Mouse (Mus musculus) cerebellum, postnatal 10 days (tissue): ENCODE results near the gene B3galt1.

ENCODE experiments used
- DNase-seq, 2 experiments: peaks; one replicate each; pipeline ENCODE4 v3.0.0; 2021; ENCODE audit warnings: mixed read lengths in 2 of 2

B3galt1 gene

GRCm38 (mm10) chr2:67751585-67751984, 185.9 kb downstream of the B3galt1 start:
- DNase-seq = no peak

- DNase-seq = no peak
Measured at GRCm38 (mm10) chr2:67756507-67756906, 190.8 kb downstream of the B3galt1 start.

DNA sequence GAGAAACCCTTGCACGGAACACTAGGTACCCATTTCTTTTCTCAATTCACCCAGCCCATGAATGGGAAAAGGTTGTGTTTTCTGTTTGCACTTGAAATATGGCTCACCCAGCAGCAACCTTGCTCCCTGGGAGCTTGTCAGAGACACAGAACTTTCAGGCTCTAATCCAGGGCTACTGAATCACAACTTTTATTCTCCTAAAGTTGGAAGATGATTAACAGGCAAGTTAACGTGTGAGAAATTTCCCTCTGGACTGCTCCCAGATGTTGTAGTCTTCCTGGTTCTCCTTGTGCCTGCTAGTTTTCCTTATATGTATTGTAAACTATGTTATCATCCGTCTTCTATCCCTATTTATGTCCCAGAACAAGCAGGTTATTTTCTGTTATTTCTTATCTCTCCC, 221.9 kb downstream of the B3galt1 start:
- DNase-seq = no peak

GRCm38 (mm10) chr2:67797561-67797960, 231.9 kb downstream of the B3galt1 start:
- DNase-seq = no peak

DNA sequence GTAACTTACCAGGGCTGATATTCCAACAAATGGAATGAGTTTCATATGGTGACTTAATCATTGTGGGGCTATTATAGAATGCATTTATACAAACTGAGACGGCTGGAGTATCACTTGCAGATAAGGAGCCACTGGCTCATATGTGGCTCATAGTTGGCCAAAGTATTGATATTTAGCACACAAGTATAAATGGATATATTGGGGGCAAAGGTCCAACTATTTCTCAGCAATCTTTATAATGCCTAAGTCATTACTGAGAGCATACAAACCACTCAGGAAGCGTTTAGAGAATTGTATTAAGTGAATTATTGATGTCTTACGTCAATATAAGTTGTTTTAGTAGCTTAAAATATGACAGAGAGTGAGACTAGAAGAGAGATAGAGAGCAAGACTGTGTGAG, 234.3 kb downstream of the B3galt1 start:
- no peak for DNase-seq

GRCm38 (mm10) chr2:67816149-67816548, 250.5 kb downstream of the B3galt1 start:
- DNase-seq = no peak

DNA sequence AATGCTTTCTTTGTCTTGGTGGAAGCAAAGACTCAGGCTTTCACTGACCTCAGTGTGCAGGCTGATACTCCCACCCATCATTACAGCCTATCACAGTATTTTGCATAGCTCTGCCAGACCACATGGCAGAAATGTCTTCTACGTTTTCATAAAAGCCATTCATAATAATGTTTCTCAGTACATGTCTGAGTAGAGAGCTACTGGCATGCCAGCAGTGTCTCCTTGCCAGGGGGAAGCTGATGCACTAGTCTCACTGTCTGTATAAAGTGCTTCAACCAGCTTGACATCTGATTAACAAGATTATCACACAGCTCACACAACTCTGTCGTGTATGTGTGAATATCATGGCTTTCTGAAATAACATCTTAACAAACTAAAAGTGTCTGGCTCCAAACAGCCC, 252.3 kb downstream of the B3galt1 start:
- DNase-seq = peak; percentile 21 to 33

DNA sequence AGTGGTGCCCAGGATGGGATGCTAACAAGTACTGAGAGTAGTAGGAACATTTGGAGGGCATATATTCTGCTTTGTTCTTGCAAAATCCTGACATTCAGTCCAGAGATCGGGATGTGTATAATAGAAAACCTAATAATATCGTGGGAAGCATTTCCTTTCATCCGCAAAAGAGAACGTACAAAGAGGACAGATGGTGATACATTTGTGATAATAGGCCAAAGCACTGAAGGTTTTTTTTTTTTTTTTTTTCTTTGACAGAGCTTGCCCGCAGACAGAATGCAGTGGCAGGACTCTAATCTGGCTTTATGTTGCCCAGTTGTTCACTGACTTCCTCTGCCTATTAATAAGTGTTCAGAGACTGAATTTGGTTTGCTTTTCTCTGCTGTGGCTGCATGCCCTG, 256.7 kb downstream of the B3galt1 start:
- no peak for DNase-seq

GRCm38 (mm10) chr2:67827697-67828096, 262.0 kb downstream of the B3galt1 start:
- DNase-seq = no peak

DNA sequence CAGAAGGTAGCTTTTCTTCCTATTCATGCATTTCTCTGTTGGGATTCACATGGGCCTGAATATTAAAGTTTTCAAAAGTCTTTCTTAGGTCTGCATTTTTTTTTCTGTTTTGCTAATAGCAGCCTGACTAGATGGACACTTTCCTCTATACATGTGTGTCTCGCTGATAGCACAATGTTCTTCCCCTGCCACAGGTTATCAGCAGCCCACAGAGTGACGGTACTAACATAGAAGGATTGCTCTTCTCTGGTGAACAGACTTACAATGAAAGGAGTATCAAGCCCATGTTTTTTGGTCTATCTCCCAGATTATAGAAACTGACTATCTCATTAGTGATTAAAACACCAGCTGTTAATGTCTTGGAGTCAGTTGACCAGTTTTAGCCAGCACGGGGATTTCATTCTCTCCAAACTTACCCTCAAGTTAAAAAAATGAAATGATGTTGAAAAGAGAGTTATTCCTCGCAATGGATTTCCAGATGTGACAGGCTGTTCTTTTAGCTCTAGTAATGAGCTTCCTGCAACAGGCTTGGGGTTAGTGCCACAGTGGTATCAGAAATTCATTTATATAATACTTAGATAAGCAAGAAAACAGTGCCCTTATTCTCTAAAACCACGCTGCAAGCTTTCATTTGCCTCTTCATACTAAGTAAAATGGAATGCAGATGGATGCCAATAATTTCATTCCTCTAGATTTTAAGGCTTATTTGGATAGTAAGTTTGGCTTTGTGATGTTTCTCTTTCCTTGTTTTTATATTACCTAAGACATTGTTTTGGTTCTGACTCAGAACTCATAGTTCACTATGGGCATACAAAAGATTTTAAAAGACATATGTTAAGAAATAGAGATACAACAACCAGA, 263.6 kb downstream of the B3galt1 start:
- DNase-seq = no peak

GRCm38 (mm10) chr2:67847806-67848205, 282.1 kb downstream of the B3galt1 start:
- no peak for DNase-seq

DNA sequence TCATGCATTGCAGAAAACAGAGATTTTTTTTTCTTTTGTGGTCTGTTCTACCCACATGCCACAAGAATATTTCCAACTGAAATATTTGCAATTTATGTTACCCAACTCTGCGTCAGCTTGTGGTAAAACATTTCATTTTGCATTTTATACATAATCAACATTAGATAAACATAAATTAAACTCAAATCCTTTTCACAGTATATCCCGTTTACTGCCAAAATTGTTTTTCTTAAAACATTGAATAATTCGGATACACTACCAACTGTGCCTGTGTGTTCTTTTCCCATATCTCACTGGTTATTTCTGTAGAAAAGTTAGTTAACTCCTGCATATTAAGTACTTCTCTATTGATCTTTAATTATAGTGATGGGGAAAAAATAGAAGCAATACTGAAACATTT, 285.1 kb downstream of the B3galt1 start:
- DNase-seq = no peak

DNA sequence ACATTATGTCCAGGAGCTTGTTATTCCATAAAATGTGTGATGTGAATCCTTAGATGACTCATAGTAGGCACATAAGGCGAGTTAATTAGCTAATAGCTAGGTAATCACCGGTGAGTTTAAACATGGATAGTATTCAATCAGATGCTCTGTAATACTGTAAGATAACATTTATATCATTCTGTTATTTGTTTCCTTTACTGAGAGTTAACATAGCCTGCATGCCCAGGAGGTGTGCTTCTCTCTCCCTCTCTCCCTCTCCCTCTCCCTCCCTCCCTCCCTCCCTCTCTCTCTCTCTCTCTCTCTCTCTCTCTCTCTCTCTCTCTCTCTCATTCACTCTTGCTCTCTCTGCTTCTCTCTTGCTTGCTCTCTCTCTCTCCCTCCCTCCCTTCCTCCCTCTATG, 292.7 kb downstream of the B3galt1 start:
- no peak for DNase-seq

GRCm38 (mm10) chr2:67859004-67859403, 293.3 kb downstream of the B3galt1 start:
- no peak for DNase-seq

- no peak for DNase-seq
Measured at GRCm38 (mm10) chr2:67873368-67873767, 307.7 kb downstream of the B3galt1 start.

DNA sequence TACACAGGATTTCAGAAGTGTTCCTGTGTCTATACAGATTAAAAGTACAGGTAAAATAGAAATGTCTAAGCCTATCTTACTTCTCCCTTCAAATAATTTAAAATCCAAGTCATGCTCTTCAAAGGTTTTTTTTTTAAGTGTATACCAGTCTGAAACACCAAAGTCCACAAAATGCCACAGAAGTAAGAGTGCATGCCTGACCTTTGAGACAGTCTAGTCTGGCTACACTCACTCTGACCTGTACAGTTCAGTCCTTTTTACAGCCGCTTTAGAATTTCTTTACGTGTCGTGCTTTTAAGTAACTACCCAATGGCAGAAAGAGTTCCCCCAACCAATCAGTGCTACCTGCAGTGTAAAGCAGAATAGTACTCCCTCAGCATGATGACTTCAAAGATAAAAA, 314.2 kb downstream of the B3galt1 start:
- DNase-seq = no peak

DNA sequence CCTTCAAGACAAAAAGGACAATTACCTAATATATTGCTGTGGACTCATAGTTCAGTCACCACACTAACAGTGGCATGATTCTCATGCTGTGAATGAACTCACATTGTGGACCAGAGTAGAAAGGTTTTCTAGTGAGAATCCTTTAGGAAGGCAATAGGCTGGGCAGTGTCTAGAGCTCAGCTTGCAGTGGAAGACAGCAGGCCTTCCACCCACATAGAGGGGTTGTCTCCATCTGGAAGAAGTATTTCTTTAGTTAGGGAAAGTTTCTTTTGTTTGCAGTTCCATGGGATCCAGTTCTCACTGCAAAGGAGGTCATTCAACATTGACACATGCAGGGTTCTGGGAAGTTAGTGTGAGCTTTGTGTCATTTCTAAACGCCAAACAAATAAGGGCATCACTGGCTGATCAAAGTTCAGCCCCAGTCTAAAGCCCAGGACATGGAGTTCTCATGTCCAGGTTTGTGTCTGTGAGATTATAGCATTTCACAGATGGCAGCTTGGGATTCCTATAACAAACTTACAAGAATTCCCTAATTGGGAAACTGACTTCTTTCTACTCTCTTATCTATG, 316.1 kb downstream of the B3galt1 start:
- DNase-seq = no peak

- DNase-seq = peak in 1 of 2 experiments; percentile 12
Measured at GRCm38 (mm10) chr2:67897956-67898689, 332.5 kb downstream of the B3galt1 start.

DNA sequence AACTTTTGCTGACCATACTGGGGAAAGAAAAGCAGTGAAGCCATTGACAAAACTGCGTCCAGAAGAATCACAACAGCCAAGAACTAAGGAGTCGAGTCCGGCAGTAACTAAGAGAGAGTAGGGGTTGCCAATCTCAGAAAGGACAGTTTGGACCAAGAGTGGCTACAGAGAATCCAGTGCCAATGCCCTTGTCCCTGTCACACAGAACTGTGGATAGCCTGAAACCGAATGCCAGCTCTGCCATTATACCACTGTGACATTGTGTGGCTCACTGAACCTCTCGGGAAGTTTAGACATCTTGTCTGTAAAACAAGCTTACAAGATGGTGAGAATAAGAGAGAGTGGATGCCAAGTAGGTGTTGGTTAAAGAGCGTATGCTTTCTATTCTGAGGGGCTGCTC, 335.9 kb downstream of the B3galt1 start:
- DNase-seq = peak in 1 of 2 experiments; percentile 5

- DNase-seq = no peak
Measured at GRCm38 (mm10) chr2:67902651-67903292, 337.1 kb downstream of the B3galt1 start.

- DNase-seq = no peak
Measured at GRCm38 (mm10) chr2:67903769-67904168, 338.1 kb downstream of the B3galt1 start.

DNA sequence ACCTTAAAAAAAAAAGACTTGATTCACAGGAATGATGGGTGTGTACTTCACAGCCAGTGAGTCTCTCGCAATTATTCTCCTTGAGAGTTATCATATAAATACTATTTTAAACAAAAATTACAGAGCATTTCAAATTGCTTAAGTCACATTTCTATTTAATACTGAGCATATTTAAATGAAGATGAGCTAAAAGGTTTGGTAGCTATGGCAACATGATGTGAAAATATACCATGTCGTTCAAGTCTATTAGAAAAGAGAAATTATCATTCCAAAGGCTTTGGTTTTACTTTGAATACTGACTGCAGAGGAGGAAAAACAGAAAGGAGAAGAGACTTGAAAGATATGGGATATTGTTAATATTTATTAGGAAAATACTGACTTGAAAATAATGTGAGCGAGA, 366.3 kb downstream of the B3galt1 start:
- DNase-seq = no peak

DNA sequence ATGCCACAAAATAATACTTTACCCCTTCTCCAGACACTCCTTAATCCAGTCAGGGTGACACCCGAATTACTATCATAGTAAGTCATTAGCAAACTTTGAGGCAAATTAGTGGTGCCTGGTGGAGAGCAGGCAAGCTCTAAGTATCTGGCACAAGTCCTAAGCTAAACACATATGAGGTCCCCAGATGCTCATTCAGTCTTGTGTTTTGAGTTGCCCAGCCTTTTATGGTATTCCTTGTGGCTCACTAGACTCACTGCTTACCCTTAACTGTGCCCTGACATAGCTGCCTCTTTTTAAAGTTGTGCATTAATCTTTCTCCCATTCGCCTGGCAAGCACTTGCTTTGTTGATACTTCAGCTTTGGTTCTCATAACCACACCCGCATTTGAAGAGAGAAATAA, 382.7 kb downstream of the B3galt1 start:
- DNase-seq = no peak
